ENCODE assay signal across 16 mouse cellular contexts in genomic region chr3:10126502-10126901, GRCm38 (mm10). TPM values are rescaled to one million over a fixed set of nuclear protein-coding genes. Genes with fewer than 3 reads are reported as not detected.
DNase-seq lines count a peak whose midpoint lies in the region; ATAC-seq and TF ChIP-seq lines count a peak whose summit lies in the region.
"Had no signal": no experiment of that assay in that cellular context is flagged by ENCODE, and none has a peak within 500 bp of the region (broad histone marks: within the 10 kb centered on the region; RNA-seq: fewer than 3 reads in every experiment).

No protein-coding gene starts in this region.

- H3K9me3 ChIP-seq in limb, embryonic 15.5 days = no peaks in the 10 kb centered on the region
- H3K9me3 ChIP-seq in limb, embryonic 10.5 days (replicated peaks) = no peaks in the 10 kb centered on the region
- H3K9me3 ChIP-seq: limb, embryonic 13.5 days; stomach, embryonic 15.5 days had no signal

- WGBS in limb, embryonic 15.5 days = 83% methylated on average over 2 of the region's 2 CpGs
- 84% methylated on average over 2 of the region's 2 CpGs for WGBS in limb, embryonic 10.5 days

- TF ChIP-seq POLR2A in embryonic fibroblast, embryonic 13.5 days (IDR thresholded peaks at IDR 0.05; ENCODE audit: low read depth, low read length) = no peak

- peak; percentile 77 for DNase-seq in heart, adult 11 months
- DNase-seq in heart, postnatal 4 days = no peak
- no peak for DNase-seq in limb, embryonic 10.5 days (ENCODE audit: low spot score)
- DNase-seq in 3T3-L1 (ENCODE audit: low read depth, low spot score) = peak; percentile 11
- no peak for DNase-seq in right cerebral cortex, postnatal 10 days (ENCODE audit: low spot score in 2 of 2)
- DNase-seq: gastrocnemius, postnatal 14 days; heart, adult 2 months; heart, postnatal 36 days; lung, adult 18-20 months; lung, postnatal 14 days; thymus, adult 2 months had no signal

- no peak overlapping the region for H3K4me2 ChIP-seq in limb, embryonic 15.5 days
- H3K4me2 ChIP-seq: limb, embryonic 13.5 days; stomach, embryonic 15.5 days had no signal

- 0 out of 2 replicates have a peak overlapping the region, but pooled peaks have one; percentile 43 for H3K27ac ChIP-seq in limb, embryonic 15.5 days
- no peak overlapping the region for H3K27ac ChIP-seq in limb, embryonic 10.5 days
- peak overlapping the region; percentile 86; the same call in 1 of the 2 replicates for H3K27ac ChIP-seq in embryonic fibroblast, embryonic 13.5 days (ENCODE audit: insufficient read depth, low read length)
- H3K27ac ChIP-seq: heart, adult 2 months; limb, embryonic 13.5 days; stomach, embryonic 15.5 days had no signal

- H3K9ac ChIP-seq in limb, embryonic 15.5 days = no peak overlapping the region
- H3K9ac ChIP-seq: limb, embryonic 13.5 days; stomach, embryonic 15.5 days had no signal

- no peaks in the 10 kb centered on the region for H3K36me3 ChIP-seq in limb, embryonic 15.5 days
- H3K36me3 ChIP-seq in limb, embryonic 10.5 days = no peaks in the 10 kb centered on the region
- H3K36me3 ChIP-seq: limb, embryonic 13.5 days; stomach, embryonic 15.5 days had no signal

- H3K4me3 ChIP-seq in limb, embryonic 15.5 days = no peak overlapping the region
- H3K4me3 ChIP-seq in limb, embryonic 10.5 days = no peak overlapping the region
- H3K4me3 ChIP-seq in embryonic fibroblast, embryonic 13.5 days (ENCODE audit: insufficient read depth, low read length) = no peak overlapping the region
- H3K4me3 ChIP-seq: heart, adult 2 months; limb, embryonic 13.5 days; stomach, embryonic 15.5 days had no signal

- H3K27me3 ChIP-seq in limb, embryonic 15.5 days = no peaks in the 10 kb centered on the region
- no peaks in the 10 kb centered on the region for H3K27me3 ChIP-seq in limb, embryonic 10.5 days (ENCODE audit: low read depth, poor library complexity, severe bottlenecking)
- H3K27me3 ChIP-seq: limb, embryonic 13.5 days; stomach, embryonic 15.5 days had no signal

- H3K4me1 ChIP-seq in limb, embryonic 15.5 days = 0 out of 2 replicates have a peak, but pooled peaks cover 4% of the 10 kb centered on the region
- H3K4me1 ChIP-seq in limb, embryonic 10.5 days = no peaks in the 10 kb centered on the region
- H3K4me1 ChIP-seq in embryonic fibroblast, embryonic 13.5 days (ENCODE audit: control insufficient read depth, insufficient read depth, low read length) = peaks cover 17% of the 10 kb centered on the region
- H3K4me1 ChIP-seq: stomach, embryonic 15.5 days had no signal

- no peak for ATAC-seq in limb, embryonic 15.5 days (ENCODE audit: insufficient number of reproducible peaks, low FRiP score, low TSS enrichment, low read depth)
- ATAC-seq: intestine, embryonic 16.5 days had no signal

- no peak for TF ChIP-seq CTCF in embryonic fibroblast, embryonic 13.5 days (IDR thresholded peaks at IDR 0.05; ENCODE audit: borderline replicate concordance, insufficient read depth, low read length)

RNA-seq across cellular contexts. Expression of gene Gm9833, which starts 38.6 kb away (rescaled TPM):
- total RNA-seq in heart, postnatal 4 days (2021) = 1 to 10 TPM; 3.6 to 5.6 TPM
- polyA plus RNA-seq in limb, embryonic 15.5 days (2015; fragmentation: Nextera tagmentation; extraction: Ambion mirVana) = 2.2 and 2.9 TPM in 2 replicates
- 3.5 and 4.5 TPM in 2 replicates for polyA plus RNA-seq in limb, embryonic 10.5 days (2016; fragmentation: Nextera tagmentation; extraction: Ambion mirVana)
- 5.2 and 5.7 TPM in 2 replicates for polyA plus RNA-seq in embryonic fibroblast, embryonic 13.5 days (2011; ENCODE audit: insufficient read length, low read depth, missing spikeins)

Comparison
In these comparisons a context has a peak if more than half of its experiments do, and no peak if none do; other contexts are left out.
1. DNase-seq: peak in heart, adult 11 months (single experiment) and 3T3-L1 (single experiment); none in heart, postnatal 4 days (single experiment), limb, embryonic 10.5 days (single experiment) and right cerebral cortex, postnatal 10 days (0 of 2).